Mouse (Mus musculus): ENCODE results near the gene Abo.

The Abo gene

DNA sequence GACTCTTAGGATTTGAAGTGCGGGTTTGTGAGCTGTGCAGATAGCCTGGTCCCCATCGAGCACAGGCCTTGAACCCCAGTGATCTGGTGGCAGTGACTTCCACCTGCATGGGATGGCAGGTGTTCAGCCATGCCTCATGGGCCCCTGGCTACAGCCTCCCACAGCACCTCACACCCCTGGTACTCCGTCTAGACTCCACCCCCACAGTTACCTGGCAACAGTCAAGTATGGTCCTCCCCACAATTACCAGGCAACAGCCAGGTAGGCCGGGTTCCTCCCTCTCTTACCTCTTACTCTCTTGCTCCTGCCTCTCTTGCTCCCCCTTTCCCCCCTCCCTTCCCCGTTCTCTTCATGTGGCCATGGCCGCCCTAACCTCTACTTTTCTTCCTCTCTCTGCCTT lies 5.9 kb upstream of the Abo start:
- no peak for DNase-seq (ENCODE audit: extremely low read depth, low read depth, low spot score)

- DNase-seq (ENCODE audit: extremely low read depth, low read depth, low spot score): no peak
Observed at GRCm38 (mm10) chr2:26862856-26863255, 1.9 kb downstream of the Abo start.

- no peak for DNase-seq (ENCODE audit: extremely low read depth, low read depth, low spot score)
Observed at GRCm38 (mm10) chr2:26847706-26848105, 17.1 kb downstream of the Abo start.

DNA sequence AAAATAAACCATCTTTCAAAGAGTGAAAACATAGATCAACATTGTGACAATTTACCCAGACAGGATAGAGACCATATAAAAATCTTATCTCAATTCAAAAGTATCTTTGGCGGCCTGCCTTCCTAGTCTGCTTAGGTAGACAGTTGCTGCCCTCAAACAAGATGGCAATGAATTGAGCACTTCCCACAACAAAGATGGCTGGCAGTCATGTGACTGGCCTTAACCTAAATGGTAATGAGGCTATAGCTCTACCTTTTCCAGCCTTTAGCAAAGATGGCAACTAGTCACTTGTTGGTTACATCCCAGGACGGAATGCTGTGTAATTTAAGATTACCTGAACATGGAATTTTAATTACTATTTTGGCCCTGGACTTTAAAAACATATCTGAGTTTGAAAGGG lies 32.3 kb downstream of the Abo start:
- DNase-seq (ENCODE audit: extremely low read depth, low read depth, low spot score): no peak

- no peak for DNase-seq (ENCODE audit: extremely low read depth, low read depth, low spot score)
Observed at GRCm38 (mm10) chr2:26828047-26828446, 36.7 kb downstream of the Abo start.

GRCm38 (mm10) chr2:26827261-26827975 lies 37.4 kb downstream of the Abo start:
- no peak for DNase-seq (ENCODE audit: extremely low read depth, low read depth, low spot score)
